Mouse (Mus musculus): Measurements from ENCODE around the gene Atf7. TPM values are rescaled to one million over a fixed set of nuclear protein-coding genes. Genes with fewer than 3 reads are reported as not detected.
"Not testable (repeated sequence)": the region's sequence is repeated elsewhere in the genome, so short reads cannot be mapped to it uniquely, and the experiment has no call there.

Gene Atf7
- 10 to 100 TPM; 39.4 to 40.5 TPM for total RNA-seq (2021)
- long read RNA-seq, partial matches to known transcripts = 1 of 3 reads
- long read RNA-seq, other reads (novel, unspliced or antisense) = 1 of 3 reads

- peak; percentile 99 to 100 for DNase-seq (ENCODE audit: low spot score in 2 of 2)
Measured at GRCm38 (mm10) chr15:102624970-102625686, at the start of gene Atf7, which contains the start of gene Gm28047. Gene Atf7 (minus strand): TSS chr15:102625464. Gene Gm28047 (minus strand): TSS chr15:102625067.

DNA sequence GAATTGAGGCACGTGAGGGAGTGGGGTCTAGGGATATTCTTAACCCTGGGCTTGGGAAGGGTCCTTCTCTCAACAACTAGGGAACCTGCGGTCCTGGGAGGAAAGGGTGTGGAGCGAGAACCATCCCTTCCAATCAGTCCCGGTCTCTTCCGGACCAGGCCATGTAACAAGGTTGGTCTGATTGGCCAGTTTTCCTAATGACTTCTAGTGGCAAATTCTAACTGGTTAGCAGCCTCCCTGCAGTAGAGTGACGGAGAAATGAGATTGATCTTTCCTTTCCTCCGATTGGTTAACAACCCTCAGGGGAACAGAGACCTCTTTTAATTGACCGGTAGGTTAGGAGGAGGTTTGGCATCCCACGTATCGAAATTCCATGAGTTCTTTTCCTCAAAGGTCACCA is 48.3 kb upstream of the Atf7 start:
- peak; percentile 44 to 57 for DNase-seq (ENCODE audit: low spot score in 2 of 2)

GRCm38 (mm10) chr15:102672215-102673071 is 47.2 kb upstream of the Atf7 start, which contains the start of gene Atp5g2:
Gene Atp5g2 (minus strand): TSS chr15:102672352.
- DNase-seq (ENCODE audit: low spot score in 2 of 2) = peak; percentile 53 to 55

DNA sequence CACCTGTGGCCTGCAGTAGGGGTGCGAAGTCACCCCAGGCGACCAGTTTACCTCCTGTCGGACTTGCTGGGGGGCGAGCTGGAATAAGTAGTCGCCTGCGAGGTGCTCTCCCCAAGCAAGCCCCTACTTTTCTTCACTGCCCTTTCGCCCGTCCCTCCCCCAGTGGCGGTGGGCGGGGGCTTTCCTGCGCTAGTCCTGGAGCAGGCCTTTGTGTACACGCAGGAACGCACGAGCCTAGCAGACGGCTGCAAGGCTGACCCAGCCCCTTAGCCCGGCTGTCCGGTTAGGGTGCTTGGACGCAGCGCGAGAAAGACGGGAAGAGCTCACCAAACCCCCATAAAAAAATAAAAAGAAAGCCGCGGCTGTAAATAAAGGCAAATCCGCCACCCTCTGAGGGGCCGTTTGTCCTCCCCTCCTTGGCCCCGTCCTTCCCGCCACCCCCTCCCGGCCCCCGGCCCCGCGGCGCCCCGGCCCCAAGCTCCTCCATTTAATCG is 46.5 kb upstream of the Atf7 start:
- DNase-seq (ENCODE audit: low spot score in 2 of 2) = peak; percentile 75 to 83

GRCm38 (mm10) chr15:102670767-102671575 is 45.7 kb upstream of the Atf7 start:
- DNase-seq (ENCODE audit: low spot score in 2 of 2) = peak; percentile 97 to 99

DNA sequence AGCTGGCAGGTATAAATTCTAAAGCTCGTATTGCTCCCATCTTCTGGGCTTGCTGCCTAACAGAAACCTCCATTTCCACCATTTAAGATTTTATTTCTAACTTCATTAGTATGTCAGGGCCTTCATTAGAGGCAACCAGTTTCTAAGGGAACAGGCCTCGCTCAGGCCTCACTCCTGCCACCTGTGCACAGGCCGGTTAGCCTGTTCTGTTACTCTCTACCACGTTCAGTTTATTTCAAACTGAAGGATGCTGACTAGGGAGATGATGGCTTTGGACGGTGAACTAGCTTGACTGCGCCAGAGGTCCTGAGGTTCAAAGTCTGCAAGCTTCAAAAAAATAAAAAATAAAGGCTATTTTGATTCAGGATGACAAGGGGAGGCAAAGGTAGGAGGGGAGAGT is 45.0 kb upstream of the Atf7 start:
- no peak for DNase-seq (ENCODE audit: low spot score in 2 of 2)

DNA sequence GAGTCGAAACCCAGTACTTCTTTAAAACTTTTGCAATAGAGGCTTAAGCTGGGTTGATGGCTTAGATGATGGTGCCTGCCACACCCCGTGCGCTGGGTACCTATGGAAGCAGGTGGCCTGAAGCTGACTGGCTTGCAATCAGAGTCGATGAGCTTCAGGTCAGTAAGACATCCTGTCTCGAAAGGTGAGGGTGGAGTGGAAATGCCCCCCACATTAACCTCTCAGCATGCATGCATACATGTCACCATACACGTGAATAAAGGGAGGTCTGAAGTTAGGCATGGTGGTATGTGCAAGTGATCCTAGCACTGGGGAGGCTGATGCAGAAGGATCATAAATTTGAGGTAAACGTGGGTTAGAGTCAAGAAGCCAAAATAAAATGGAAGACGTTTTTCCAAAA is 44.3 kb upstream of the Atf7 start:
- no peak for DNase-seq (ENCODE audit: low spot score in 2 of 2)

DNA sequence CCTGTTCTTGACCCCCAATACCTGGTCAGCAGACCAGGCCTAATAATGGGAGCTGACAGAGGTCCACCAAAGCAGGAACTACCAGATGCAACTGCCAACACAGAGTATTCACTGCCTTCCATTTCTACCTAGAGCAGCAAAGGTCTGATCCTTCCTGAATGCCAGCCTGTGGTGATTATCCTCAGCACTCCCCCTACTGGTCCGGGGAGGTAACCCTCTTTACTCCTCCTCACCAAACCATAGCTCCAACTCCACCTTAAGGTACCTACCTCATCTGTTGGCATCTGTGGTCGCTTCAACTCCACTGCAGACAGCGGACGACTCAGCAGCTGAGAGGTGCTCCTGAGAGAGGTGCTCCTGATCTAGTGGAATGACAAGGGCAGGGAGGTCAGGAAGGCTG is 40.2 kb upstream of the Atf7 start:
- DNase-seq (ENCODE audit: low spot score in 2 of 2) = peak; percentile 46 to 58

DNA sequence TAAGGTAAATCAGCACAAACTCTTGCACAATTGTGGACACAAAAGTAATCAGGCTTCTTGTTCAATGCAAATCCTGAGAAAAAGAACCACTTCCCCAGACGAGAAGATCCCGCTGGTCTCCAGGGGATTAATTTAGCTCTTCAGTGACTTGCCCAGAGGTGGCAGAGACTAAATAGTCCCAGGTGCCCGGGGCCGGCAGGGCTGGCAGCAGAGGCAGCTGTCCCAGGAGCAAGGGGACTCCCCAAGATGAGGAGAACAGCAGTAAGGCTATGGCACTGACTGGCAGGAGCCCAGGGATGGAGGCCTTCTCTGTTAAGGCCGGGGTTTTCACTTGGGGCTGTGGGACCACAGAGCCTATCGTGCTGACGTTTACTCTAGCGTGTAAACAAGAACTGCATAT is 38.6 kb upstream of the Atf7 start:
- DNase-seq (ENCODE audit: low spot score in 2 of 2) = no peak

- DNase-seq (ENCODE audit: low spot score in 2 of 2) = not testable (repeated sequence)
Measured at GRCm38 (mm10) chr15:102662601-102663000, 37.3 kb upstream of the Atf7 start.

DNA sequence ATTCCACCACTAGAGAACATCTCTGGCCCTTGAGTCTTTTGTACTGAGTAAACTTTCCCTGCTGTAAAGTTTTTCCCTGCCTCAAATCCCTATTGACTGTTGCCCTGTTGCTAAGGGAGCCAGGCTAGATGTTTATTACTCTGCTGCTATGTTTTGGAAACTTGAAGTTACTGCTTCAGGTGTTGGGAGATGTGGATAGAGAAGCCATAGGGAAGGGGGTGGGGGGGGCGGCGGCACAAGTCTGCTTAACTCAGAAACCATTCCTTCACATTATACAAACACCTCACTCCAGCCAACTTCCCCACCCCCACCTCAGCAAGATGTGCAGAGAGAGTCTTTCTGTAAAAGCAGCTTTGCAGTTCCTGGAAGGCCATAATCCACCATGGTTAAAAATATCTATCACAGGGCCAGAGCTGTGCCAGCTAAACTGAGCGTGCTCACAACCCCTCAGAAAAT is 32.7 kb upstream of the Atf7 start:
- DNase-seq (ENCODE audit: low spot score in 2 of 2) = no peak

DNA sequence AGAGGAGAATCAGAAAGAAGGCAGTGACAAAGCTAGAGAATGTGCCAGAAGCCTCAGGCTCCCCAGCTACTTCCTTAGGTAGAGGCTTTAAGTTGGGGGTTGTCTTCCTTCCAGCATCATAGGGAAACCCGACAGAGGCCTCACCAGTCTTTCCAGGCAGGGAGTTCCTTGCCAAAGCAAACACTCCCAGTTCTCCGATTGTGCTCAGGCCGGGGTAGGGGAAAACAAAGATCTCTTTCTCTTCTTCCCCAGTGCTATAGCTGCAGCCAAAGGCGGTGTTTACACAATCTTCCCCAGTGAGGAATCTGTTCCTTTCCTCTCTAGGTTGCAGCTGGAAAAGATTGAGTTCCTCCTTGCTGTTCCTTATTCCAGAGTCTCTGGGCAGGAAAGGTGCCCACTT is 31.4 kb upstream of the Atf7 start:
- DNase-seq (ENCODE audit: low spot score in 2 of 2) = no peak

GRCm38 (mm10) chr15:102651928-102652660 is 26.8 kb upstream of the Atf7 start:
- DNase-seq (ENCODE audit: low spot score in 2 of 2) = not testable (repeated sequence)

- no peak for DNase-seq (ENCODE audit: low spot score in 2 of 2)
Measured at GRCm38 (mm10) chr15:102651107-102651506, 25.8 kb upstream of the Atf7 start.

GRCm38 (mm10) chr15:102635817-102636216 is 10.6 kb upstream of the Atf7 start:
- peak; percentile 16 to 25 for DNase-seq (ENCODE audit: low spot score in 2 of 2)

- DNase-seq (ENCODE audit: low spot score in 2 of 2) = no peak
Measured at GRCm38 (mm10) chr15:102634684-102635083, 9.4 kb upstream of the Atf7 start.

DNA sequence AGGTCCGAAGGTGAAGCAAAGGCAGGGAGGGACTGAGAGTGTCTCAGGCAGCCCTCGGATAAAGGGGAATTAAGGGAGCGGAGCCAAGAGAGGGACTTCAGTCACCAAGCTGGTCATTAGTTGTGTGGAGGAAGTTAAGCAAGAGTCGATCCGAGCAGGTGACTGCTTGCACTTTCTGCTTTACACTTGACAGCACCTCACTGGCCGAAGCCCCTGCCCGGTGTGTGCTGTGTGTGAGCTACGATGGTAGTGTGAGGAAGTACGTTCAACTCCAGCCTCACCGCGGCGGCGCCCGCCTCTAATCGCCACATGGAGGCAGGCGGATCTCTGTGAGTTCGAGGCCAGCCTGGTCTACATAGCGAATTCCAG is 407 bp upstream of the Atf7 start:
- no peak for DNase-seq (ENCODE audit: low spot score in 2 of 2)

GRCm38 (mm10) chr15:102624291-102624969 is 834 bp downstream of the Atf7 start:
- no peak for DNase-seq (ENCODE audit: low spot score in 2 of 2)

DNA sequence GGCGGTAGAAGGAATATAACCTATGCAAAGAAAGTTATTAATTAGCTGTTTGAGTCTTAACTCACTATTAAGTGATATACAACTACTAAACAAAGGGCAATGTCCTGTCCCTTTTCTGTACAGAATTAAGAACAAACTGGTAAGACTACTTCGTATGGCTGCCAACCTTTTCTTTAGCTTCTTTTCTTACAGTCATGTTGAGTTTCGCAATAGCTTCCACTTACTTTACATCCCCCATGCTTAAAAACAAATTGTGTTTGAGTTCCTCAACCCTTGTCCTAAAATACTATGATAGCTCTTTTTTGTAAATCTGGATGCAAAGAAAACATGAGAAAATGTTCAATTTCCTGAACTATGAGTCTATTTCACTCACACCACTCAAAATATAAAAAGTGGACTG is 2.1 kb downstream of the Atf7 start:
- no peak for DNase-seq (ENCODE audit: low spot score in 2 of 2)

DNA sequence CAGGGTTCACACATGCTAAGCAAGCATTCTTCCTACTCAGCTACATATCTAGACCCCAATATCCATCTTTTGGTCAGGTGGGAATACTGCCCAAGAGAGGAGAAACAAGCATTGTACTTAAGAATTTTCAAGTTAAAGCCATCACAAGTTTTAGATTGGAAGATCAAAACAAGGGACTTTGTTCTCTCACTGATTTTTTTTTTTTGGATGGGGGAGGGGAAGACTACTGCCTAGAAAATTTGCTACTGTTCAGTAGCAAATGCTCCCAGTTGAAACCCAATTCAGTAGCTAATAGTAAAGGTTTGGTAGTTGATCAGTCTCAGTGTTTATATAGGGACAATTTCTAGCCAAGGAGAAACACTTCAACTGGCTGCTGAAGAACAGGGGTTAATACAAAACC is 2.7 kb downstream of the Atf7 start:
- DNase-seq (ENCODE audit: low spot score in 2 of 2) = no peak
